Mouse (Mus musculus): ENCODE results near the gene Megf8.

Gene Megf8

GRCm38 (mm10) chr7:25341000-25341784 is 24.2 kb downstream of the Megf8 start:
- DNase-seq = no peak

- DNase-seq = peak; percentile 61 to 74
Measured at GRCm38 (mm10) chr7:25348861-25349260, 31.9 kb downstream of the Megf8 start.

GRCm38 (mm10) chr7:25358721-25359206 is 41.8 kb downstream of the Megf8 start:
- no peak for DNase-seq

DNA sequence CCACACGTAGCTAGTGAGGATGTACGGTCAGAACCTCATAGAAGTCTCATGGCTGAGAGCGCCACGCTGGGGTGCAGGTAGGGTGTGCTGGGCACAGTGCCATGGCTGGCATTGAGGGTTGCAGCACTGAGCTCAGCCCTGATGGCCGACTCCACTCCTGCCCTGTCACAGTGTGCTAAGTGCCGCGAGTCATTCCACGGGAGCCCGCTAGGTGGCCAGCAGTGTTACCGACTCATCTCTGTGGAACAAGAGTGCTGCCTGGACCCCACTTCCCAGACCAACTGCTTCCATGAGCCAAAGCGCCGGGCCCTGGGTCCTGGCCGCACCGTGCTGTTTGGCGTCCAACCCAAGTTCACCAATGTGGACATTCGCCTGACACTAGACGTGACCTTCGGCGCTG is 46.2 kb downstream of the Megf8 start:
- peak; percentile 30 to 51 for DNase-seq

DNA sequence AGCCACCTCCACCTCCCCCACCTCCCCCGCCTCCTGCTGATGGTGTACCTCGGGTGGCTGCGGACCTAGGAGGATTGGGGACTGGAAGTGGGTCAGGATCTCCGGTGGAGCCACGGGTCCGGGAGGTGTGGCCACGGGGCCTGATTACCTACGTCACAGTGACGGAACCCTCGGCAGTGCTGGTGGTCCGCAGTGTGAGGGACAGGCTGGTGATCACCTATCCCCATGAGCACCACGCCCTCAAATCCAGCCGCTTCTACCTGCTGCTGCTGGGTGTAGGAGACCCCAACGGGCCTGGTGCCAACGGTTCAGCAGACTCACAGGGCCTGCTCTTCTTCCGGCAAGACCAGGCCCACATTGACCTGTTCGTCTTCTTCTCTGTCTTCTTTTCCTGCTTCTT is 46.7 kb downstream of the Megf8 start:
- DNase-seq = no peak

- DNase-seq = no peak
Measured at GRCm38 (mm10) chr7:25365937-25366625, 49.1 kb downstream of the Megf8 start.

DNA sequence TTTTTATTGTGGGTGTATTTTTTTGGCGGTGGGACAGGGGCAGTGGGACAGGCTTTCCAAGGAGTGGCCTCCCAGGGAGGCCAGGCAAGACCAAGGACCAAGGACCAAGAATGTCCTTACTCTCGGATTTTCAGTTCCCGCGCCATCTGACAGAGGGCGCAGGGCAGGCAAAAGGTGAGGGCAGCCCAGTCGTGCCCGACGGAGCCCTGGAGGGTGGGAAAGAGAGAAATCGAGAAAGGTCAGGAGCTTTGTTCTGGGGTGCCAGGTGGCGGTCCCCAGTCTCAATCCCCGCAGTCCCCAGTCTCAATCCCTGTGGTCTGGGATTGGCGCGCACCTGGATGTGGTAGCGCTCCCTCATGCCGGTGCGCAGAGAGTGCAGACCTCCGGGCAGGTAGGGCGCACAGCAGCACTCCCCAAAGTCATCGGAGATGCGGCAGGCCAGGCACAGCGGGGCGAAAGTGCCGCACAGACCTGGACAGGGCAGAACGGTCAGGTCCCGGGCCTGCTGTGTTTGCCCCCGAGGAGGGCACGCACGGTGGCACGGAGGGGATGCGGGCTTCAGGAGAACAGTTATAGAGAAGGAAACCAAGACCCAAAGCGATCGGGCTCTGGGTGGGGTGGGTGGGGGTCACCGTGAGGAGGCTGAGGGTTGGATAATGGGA is 50.8 kb downstream of the Megf8 start:
- DNase-seq = peak; percentile 51 to 63

DNA sequence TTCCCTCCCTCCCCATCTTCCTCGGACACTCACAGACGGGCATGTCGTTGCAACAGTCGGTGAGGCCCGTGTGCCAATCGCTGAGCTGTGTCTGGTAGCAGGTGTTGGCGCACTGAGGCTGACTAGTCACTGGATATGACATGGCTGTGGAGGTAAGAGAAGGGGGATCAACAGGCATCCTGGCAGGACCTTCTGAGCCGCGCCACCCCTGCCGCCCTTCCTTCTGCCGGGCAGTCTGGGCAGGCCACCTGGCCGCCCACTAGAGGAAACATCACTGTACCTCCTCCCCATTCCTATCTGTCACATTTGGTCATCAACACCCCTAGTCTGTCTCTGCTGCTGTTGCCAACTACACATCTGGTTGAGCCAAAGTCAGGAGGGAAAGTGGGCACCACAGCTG is 51.4 kb downstream of the Megf8 start:
- DNase-seq = no peak

- no peak for DNase-seq
Measured at GRCm38 (mm10) chr7:25369058-25369749, 52.2 kb downstream of the Megf8 start, which contains the start of gene Cnfn. Gene Cnfn (minus strand): TSS chr7:25369724.

GRCm38 (mm10) chr7:25372441-25372840 is 55.5 kb downstream of the Megf8 start:
- no peak for DNase-seq

DNA sequence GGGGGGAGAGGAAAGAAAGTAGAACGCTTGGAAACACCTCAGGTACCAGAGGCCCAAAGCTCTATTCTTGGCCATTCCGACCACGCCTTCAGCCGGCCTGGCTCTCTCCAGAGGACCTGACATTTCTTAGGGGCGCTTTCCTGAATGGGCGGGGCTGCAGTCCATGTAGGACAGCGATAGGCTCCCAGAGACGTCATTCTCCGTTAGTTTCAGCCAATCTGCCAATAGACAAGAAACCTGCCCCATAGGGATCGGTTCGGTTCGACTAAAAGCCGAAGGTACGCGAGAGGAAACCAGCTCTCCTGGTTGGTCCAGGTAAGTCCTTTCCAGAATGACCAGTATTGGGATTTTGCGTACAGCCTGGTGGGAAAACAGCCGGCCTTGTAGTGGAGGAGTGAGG is 59.6 kb downstream of the Megf8 start:
- peak; percentile 91 to 92 for DNase-seq

- DNase-seq = no peak
Measured at GRCm38 (mm10) chr7:25377100-25377700, 60.2 kb downstream of the Megf8 start.

- DNase-seq = no peak
Measured at GRCm38 (mm10) chr7:25378181-25379100, 61.5 kb downstream of the Megf8 start.

DNA sequence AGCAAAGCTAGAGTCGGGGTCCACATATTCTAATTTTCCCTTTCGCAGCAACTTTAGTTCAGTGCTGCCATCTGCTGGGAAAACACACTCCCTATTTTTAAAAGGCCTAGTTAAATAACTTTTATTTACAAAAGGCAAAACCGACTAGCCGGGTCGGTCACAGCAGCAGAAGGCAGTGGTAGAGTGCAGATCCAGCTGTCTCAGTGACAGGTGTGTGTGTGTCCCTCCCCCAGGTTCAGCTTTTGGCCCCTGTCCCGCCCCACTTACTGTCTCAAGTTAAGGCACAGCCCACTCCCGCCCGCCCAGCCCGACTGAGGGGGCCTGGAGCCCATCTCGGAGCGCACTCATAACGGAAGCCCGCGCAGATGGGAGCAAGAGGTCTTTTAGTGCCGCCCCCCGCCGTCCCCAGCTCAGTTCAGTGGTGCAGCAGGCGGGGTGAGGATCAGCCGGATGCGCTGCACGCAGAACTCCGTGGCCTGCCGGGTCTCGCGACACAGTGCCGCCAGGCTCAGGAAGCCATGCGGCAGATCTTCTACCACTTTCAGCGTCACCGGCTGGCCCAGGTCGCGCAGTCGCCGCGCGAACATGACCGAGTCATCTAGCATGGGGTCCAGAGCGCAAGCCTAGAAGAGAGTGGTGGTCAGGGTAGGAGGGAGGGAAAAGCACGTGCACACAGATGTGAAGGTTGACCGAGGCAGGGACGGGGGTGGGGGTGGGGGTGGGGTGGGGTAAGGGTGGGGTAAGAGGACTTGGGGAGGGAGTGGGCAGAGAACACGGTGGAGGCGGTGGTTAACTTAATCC is 62.8 kb downstream of the Megf8 start:
- DNase-seq = peak; percentile 66 to 74

DNA sequence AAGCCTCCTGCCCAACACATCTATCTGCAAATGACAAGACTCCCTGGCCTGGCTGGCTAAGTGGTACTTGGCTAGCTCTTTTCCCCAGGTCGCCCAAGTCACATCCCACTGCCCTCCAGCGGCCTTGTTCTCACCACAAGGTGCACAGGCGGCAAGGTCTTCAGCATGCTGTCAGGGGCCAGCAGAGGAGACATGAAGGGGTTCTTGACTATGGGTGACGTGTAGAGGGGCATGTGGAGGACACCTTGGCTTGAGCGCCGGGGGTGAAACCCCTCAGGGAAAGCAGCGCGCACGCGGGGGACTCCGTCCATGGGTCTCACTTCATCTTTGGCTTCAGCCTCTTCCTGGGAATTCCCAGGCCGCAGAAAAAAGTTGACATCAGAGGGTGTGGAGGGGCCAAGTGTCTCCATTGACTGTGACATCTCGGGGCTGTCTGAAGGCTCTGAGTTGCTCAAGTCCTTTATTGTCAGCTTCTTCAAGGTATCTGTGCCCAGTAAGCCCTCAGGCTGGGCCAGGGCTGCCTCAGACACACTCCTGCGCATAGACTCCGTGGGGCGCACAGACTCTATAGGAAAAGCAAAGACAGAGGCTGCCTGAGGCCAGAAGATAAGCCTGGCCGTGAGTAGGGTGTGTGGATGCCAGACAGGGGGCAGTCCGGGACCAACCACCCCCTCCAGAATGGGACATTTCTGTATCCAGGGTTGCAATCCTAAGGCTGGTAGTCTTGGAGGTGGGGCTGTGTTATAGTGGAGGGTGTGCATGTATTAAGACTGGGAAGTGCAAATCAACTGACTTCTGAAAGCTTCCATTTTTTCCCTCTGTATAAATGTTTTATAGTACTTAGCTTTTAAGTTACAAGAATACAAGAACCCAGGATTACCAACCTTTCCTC is 63.7 kb downstream of the Megf8 start:
- DNase-seq = no peak

- no peak for DNase-seq
Measured at GRCm38 (mm10) chr7:25381284-25381680, 64.3 kb downstream of the Megf8 start.

DNA sequence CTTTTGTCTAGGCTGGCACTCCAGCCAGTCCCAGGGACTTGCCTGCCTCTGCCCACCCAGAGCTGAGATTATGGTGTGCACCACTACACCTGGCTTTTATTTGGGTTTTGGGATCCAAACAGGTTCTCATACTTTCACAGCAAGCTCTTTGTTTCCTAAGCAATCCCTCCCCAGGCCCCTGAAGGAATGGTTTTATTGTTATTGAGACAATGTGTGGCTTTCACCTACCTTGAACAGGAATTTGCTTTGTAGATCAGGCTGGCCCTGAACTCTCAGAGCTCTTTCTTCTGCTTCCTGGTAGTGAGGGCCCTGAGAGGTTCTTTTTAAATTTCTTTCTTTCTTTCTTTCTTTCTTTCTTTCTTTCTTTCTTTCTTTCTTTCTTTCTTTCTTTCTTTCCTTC is 65.6 kb downstream of the Megf8 start:
- no peak for DNase-seq

- DNase-seq = peak in 1 of 2 experiments; percentile 22
Measured at GRCm38 (mm10) chr7:25383385-25383784, 66.4 kb downstream of the Megf8 start.

DNA sequence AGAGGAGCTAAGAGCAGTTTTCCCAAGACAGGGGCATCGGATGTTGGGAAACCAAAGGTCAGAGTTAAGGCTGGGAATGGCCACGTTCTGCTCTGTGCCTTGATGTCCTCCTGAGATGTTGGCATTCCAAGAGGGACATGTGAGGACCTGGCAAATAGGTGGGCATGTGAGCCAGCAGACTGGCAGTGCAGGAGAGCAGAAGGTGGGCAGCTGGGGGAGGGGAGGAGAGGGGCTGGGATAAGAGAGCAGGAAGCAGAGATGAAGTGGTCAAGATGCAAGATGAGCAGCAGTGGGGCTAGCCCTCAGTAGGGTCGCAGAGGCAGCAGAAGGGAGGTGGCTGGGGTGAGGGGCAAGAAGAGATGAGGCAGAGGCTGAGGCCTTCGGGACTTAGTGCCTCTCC is 66.9 kb downstream of the Megf8 start:
- no peak for DNase-seq

Measured in kidney, postnatal 25 days (tissue).